Mouse (Mus musculus) C2C12 (cell line): ENCODE results near the gene Vegfb.

Experiments used
- CTCF ChIP-seq: IDR thresholded peaks from one replicate; pipeline ENCODE4 v1.5.1; 2011; ENCODE audit not compliant: control insufficient read depth, insufficient read depth, insufficient read length
- FOSL1 ChIP-seq: IDR thresholded peaks from one replicate; pipeline ENCODE4 v1.8.0; 2011; ENCODE audit warnings: mild to moderate bottlenecking, low read length; ENCODE audit not compliant: poor library complexity, insufficient read depth, severe bottlenecking

GRCm38 (mm10) chr19:6942249-6942691 is 45.2 kb downstream of the Vegfb start, which contains the start of gene Gpr137:
- no peak for TF ChIP-seq CTCF
- TF ChIP-seq FOSL1: no peak
